Mouse (Mus musculus) yolk sac, embryonic 10.5 days (tissue): ENCODE measurements around the gene Fbxl17.

ENCODE experiments used
- DNase-seq: peaks from one replicate; pipeline ENCODE4 v3.0.0-alpha.2; 2017; ENCODE audit warnings: low spot score

Gene Fbxl17

DNA sequence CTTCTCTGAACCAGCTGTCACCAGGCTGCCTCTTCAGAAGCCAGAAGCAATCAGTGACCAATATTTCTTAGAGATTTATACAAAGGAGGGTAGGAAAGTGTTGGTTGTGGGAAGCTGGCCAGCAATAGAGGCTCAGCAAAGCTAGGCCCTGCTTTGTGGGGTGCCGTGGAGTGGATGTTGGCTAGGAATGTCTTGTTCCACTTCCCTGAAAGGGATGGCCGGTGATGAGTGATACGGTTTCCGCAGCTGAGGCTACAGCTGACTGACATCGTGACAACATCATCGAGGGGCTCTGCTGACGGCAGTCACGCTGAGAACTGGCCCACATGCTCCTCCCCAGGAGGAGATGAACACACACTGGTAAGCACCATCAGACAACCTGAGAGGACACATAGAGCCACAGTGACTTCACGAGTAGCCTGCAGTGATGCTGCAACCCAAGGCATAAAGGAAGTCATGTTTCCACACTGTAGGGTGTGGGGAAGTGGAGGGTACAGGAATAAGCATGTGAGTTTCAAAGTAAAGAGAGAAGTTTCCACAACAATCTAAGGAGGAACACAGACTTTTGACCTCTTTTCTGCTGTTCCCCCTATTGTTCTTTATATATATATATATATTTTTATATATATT lies 456.7 kb downstream of the Fbxl17 start:
- no peak for DNase-seq

DNA sequence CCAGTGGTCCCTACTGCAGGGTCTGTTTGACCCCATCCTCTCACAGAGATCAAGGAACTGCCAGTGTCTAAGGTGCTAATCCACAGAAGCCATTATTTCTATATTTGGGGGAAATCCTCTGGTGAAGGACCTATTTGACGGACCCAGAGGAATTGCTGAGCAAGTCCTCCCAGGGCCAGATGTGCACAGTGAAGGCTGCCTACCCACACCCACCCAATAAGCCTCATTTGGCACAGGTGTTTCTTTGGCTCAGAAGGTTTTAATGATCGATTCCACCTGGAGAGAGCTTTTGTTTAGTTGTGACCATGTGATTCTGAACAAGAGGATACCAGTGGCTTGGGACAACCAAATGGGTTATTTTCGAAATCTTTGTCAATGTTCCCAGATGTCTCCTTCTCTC lies 462.3 kb downstream of the Fbxl17 start:
- DNase-seq, result no peak

DNA sequence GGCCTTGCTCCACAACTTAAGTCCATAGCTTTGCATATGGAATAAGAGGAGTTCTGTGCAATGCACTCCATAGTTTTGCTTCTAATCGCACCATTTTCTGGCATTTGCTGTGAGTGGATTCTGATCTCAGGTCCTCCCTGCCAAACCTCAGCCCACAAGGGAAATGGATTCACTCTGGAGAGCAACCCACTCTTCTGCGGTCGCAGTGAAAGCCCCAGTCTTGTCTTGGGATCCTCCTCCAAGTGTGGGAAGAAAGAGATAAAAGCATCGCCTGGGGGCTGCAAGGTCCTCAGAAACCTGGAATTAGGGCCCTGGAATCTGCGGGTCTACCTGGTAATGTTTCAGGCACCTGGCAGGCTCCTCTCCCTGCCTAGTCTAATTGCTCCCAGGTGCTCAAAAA lies 466.7 kb downstream of the Fbxl17 start:
- no peak for DNase-seq

DNA sequence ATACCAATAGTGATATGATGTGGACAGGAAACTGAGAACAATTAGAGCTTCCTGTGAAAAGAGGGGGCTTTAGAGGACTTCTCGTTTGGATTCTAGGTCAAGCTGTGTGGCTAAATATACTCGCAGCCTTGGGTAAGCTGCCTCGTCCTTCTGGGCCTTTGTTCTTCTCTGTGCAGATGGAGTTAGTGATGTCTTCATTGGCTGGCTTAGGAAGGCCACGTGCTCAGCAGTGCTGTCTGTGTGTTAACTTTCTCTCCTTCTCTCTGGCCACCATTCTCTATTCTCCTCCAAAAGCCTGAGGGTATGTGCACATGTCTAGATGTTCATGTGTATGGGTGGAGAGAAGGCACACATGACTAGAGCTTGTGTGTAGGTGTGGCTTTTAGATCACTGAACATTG lies 470.7 kb downstream of the Fbxl17 start:
- DNase-seq, result no peak

DNA sequence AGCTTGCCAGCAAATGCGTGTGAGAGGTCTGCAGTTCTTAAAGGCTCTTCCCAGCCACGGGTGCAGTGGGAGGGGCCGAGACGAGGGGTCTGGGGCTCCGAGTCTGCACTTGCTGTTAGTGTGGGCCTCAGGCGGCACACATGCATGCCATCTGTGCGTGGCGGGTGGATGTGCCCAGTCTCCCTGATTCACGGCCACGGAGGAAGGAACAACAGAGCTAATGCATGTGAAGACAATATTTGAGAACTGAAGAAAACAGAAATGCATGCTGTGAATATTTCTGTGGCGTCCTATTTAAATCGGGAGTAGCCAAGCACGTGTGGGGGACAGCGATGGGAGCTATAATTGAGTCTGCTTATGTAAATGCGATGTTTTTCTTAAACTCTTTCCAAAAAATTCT lies 474.6 kb downstream of the Fbxl17 start:
- no peak for DNase-seq

DNA sequence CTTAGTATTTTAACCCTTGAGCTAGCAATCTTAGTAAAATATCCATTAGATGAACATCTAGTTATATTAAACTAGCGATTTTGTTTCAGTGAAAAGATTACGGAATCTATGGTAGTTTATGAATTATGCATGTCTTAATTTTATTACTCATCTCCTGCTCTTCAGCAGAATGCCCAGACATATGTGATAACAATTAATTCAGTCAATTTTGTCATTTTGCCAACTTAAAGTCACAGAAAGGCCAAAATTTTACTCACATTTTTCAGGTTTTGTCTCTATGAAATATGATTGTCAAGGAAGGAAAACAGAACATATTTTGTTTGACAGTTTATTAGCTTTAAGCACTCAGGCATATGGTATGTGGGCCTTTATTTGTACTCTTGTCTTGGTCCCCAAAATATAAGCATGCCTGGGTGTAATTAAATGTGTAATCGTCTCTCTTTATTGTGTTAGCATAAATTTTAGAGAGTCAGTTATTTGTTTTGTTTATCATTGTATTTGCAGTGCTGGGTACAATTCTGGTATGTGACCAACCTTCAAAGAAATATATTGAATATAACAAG lies 482.1 kb downstream of the Fbxl17 start:
- DNase-seq, result no peak

DNA sequence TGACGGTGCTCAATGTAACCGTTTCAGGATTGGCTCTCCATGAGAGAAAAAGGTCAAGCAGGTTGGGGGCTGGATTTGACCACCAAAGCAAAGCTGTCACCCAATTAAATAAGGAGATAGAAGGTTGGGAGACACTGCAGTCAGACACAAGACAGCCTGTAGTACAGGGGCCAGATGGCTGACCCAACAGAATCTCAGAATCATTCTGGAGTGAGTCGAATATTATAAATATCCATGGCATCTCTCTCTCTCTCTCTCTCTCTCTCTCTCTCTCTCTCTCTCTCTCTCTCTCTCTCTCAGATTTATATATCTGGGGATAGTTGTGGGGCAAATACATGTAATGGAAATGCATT lies 487.3 kb downstream of the Fbxl17 start:
- DNase-seq, result no peak

DNA sequence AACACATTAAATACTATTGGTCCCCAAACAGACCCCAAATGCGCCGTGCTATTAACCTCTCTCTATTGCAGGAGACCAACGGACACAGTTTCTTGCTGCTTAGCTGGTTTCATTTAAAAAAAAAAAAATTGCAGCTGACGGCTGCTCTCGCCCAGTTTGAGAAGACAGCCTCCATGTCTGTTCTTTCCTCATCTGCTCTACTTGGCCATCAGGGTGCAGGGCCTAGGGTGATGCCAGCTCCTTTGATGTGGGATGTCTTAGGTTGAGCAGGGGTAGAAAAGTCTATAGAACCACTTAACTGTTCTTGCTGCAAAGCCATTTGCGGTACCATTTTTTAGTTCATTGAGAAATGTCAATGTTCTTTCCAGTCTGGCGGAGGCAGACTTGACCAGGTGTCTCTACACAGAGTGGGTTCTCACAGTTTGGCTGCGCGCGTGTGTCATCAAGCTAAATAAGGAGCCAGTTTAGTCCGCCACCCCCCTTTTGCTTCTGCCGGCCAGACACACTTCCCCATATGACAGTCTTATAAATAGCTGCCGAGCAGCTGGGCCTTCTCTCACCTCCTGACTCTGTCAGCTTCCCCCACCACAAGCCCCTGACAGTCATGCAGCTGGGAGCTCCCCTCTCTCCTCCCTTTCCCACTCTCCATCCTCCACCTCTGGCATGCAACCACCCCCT lies 487.8 kb downstream of the Fbxl17 start:
- no peak for DNase-seq

DNA sequence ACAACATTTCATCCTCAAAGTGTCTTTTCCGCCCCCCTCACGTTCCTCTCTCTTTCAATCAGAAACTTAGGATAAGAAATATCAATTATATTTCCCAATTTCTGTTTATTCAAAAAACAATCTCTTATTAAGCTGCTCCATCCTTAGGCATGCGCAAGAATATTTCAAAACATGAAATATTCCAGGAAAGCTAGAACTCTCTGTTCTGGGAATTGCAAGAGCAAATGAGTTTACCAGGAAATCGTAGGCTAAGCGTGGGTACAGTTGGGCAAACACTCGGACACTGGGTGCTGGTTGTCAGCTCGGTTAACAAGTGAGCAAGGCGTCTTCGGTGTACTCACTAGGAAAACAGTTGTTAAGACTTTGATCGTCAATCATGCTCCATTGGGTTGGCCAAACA lies 489.0 kb downstream of the Fbxl17 start:
- no peak for DNase-seq

DNA sequence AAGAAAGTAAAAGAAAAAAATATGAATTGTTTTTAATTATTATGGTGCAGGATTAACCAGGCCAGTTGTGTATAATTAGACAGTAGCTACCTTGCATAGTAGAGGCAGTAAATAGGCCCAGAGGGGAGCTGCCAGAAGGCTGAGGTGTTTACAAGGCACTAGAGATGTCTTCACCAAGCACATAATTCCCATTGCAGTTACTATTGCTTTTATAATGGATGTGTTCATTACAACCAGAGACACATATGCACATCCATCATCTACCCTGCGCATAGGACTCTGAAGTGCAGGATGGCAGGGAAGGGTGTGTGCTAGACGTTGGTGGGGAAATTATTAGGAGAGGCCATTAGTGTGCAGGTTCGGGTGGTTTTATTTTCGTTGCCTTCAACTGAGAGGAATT lies 491.0 kb downstream of the Fbxl17 start:
- no peak for DNase-seq

DNA sequence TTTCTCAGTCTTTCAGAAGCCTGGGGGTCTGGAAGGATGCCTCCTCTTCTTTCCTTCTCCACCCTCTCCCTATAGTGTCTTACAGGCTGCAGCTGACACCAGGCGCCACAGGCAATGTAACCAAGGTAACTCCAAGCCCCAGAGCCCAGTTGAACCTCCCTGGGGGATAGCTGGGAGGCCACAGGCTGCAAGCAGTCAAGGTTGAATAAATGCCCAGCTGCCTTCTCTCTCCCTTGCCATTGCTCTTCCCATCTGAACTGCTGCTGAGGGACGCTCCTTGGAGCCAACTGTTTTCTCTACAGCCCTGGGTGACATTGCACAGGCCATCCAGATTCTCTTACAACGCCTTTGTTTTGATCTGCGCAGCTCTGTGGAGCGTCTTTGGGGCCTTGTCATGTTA lies 491.5 kb downstream of the Fbxl17 start:
- no peak for DNase-seq

DNA sequence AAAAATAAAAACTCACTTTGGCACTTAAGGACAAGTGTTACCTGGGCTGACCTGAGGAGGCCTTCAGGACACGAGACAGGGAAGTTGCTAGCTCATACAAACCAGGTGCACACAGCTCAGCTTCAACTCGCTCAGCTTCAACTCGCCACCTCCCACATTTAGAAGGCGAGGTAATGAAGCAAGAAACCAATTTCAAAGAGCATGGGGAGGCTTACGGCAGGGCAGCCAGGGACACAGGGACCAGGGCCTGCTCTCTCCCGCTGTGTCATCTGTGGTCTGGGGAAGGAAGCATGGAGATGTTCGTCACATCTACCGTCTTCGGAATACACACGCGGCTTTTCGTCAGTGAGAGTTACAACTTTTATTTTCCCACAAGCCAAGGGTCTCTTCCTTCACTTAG lies 491.9 kb downstream of the Fbxl17 start:
- no peak for DNase-seq
